Mouse (Mus musculus) kidney, adult 2 months (tissue): ENCODE data around the gene Pdgfa.

ENCODE experiments used
- CTCF ChIP-seq: fragments of 200-500 bp; conservative IDR thresholded peaks from 2 replicates; pipeline ENCODE4 v1.5.1; 2011; ENCODE audit warnings: low read depth, mild to moderate bottlenecking, control low read depth, low read length, moderate library complexity, mixed read lengths; ENCODE audit not compliant: insufficient read depth, insufficient read length
- POLR2A ChIP-seq: fragments of 200-500 bp; IDR thresholded peaks from one replicate; pipeline ENCODE4 v1.6.1; 2011; ENCODE audit warnings: low read depth, low read length, control low read depth

- no peak for TF ChIP-seq CTCF
- TF ChIP-seq POLR2A = no peak
Observed at GRCm38 (mm10) chr5:138981921-138982320, 15.2 kb downstream of the Pdgfa start.
